Mouse (Mus musculus) embryonic facial prominence, embryonic 13.5 days (tissue): ENCODE results near the gene Pcp2. TPM values are rescaled to one million over a fixed set of nuclear protein-coding genes. Genes with fewer than 3 reads are reported as not detected.
A peak's percentile ranks its signal among the peaks of the same experiment; 100 is the strongest.

Source experiments
- ATAC-seq: fragments of 200-750 bp; cut with Nextera tagmentation; 2 replicates; pipeline ENCODE4 v1.8.0; 2017; ENCODE audit warnings: low read depth; ENCODE audit not compliant: insufficient number of reproducible peaks, insufficient read depth, low FRiP score, low TSS enrichment
- H3K27ac ChIP-seq: fragments of 300-500 bp; sonication (generic); 2 replicates; pipeline ENCODE4 v1.5.1; 2015; ENCODE audit warnings: moderate library complexity, mild to moderate bottlenecking, inconsistent platforms
- H3K27me3 ChIP-seq: fragments of 300-500 bp; sonication (generic); 2 replicates; pipeline ENCODE4 v1.6.1; 2015; ENCODE audit warnings: mild to moderate bottlenecking, inconsistent platforms
- H3K36me3 ChIP-seq: fragments of 300-500 bp; sonication (generic); 2 replicates; pipeline ENCODE4 v1.6.1; 2015; ENCODE audit warnings: mild to moderate bottlenecking, inconsistent platforms
- H3K4me1 ChIP-seq: fragments of 300-500 bp; sonication (generic); 2 replicates; pipeline ENCODE4 v1.6.1; 2015; ENCODE audit warnings: inconsistent platforms
- H3K4me2 ChIP-seq: fragments of 300-500 bp; sonication (generic); 2 replicates; pipeline ENCODE4 v1.6.1; 2015; ENCODE audit warnings: moderate library complexity, mild to moderate bottlenecking, inconsistent platforms
- H3K4me3 ChIP-seq: fragments of 300-500 bp; sonication (generic); 2 replicates; pipeline ENCODE4 v1.5.1; 2015; ENCODE audit warnings: mild to moderate bottlenecking, inconsistent platforms
- H3K9ac ChIP-seq: fragments of 300-500 bp; sonication (generic); 2 replicates; pipeline ENCODE4 v1.6.1; 2015; ENCODE audit warnings: mild to moderate bottlenecking, inconsistent platforms
- H3K9me3 ChIP-seq: fragments of 300-500 bp; sonication (generic); 2 replicates; pipeline ENCODE4 v1.6.1; 2016; ENCODE audit warnings: inconsistent platforms
- WGBS: fragments of 180-500 bp; shearing (Covaris S2); methylation state at CpG from one replicate; pipeline ENCODE4 v1.1.7; 2015; ENCODE audit warnings: mixed read lengths; 5-methylcytosine and 5-hydroxymethylcytosine counted together
- polyA plus RNA-seq: library from polyadenylated mRNA; unstranded; fragments of >200 nt; fragmentation: Nextera tagmentation; extraction: Ambion mirVana; gene quantifications from 2 replicates; pipeline ENCODE4 v1.2.1, GENCODE M21; 2015

The Pcp2 gene
- polyA plus RNA-seq, 1 experiment from 2014 or later = 0.72 TPM

DNA sequence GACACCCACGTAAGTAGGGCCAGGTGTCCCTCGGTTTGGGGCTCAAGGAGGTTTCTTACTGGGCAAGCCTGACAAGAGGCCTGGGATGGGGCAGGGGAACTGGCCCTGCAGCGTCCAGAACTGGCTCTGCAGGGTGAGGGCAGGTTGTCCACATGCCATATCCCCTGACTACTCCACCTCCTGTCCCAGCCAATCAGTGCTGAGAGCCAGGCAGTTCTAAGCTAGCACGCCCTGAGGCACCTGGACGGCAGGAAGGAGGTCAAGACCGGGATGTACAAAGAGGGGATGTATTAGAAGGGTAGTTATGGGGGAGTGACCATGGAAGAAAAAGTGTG, 15.6 kb downstream of the Pcp2 start:
- 58% methylated on average over 6 of the region's 6 CpGs for WGBS
- ATAC-seq = no peak
- Histone ChIP-seq H3K4me2 (no peak overlapping the region), H3K9ac (no peak overlapping the region), H3K4me1 (peaks cover 8% of the 10 kb centered on the region), H3K27ac (peak overlapping the region; percentile 45; the same call in 1 of the 2 replicates), H3K9me3 (no peaks in the 10 kb centered on the region), H3K27me3 (no peaks in the 10 kb centered on the region), H3K36me3 (peaks cover 86% of the 10 kb centered on the region), H3K4me3 (no peak overlapping the region)

- Histone ChIP-seq H3K4me3 (no peak overlapping the region), H3K9ac (no peak overlapping the region), H3K9me3 (no peaks in the 10 kb centered on the region), H3K4me2 (no peak overlapping the region), H3K27ac (peak overlapping the region; percentile 45; the same call in 1 of the 2 replicates), H3K27me3 (no peaks in the 10 kb centered on the region), H3K4me1 (peaks cover 8% of the 10 kb centered on the region), H3K36me3 (peaks cover 85% of the 10 kb centered on the region)
- WGBS = 70% methylated on average over 12 of the region's 12 CpGs
- ATAC-seq = no peak
These were observed 16.1 kb downstream of the Pcp2 start for GRCm38 (mm10) chr8:3609046-3609815.

GRCm38 (mm10) chr8:3607822-3608221, 17.5 kb downstream of the Pcp2 start:
- 88% methylated on average over 7 of the region's 7 CpGs for WGBS
- Histone ChIP-seq H3K9me3 (no peaks in the 10 kb centered on the region), H3K27me3 (no peaks in the 10 kb centered on the region), H3K4me1 (peaks cover 8% of the 10 kb centered on the region), H3K9ac (no peak overlapping the region), H3K36me3 (peaks cover 84% of the 10 kb centered on the region), H3K4me3 (no peak overlapping the region), H3K27ac (no peak overlapping the region), H3K4me2 (no peak overlapping the region)
- ATAC-seq = no peak

- Histone ChIP-seq H3K36me3 (peaks cover 79% of the 10 kb centered on the region), H3K27ac (no peak overlapping the region), H3K9ac (no peak overlapping the region), H3K4me3 (no peak overlapping the region), H3K4me2 (no peak overlapping the region), H3K27me3 (no peaks in the 10 kb centered on the region), H3K4me1 (peaks cover 8% of the 10 kb centered on the region), H3K9me3 (no peaks in the 10 kb centered on the region)
- ATAC-seq = no peak
- WGBS = 83% methylated on average over 16 of the region's 16 CpGs
These were observed 18.8 kb downstream of the Pcp2 start for GRCm38 (mm10) chr8:3606593-3606992.

GRCm38 (mm10) chr8:3603439-3603838, 21.9 kb downstream of the Pcp2 start:
- H3K9ac ChIP-seq = no peak overlapping the region
- peaks cover 60% of the 10 kb centered on the region for H3K36me3 ChIP-seq
- no peak for ATAC-seq
- no peaks in the 10 kb centered on the region for H3K4me1 ChIP-seq
- H3K27ac ChIP-seq = no peak overlapping the region
- WGBS = 77% methylated on average over 13 of the region's 13 CpGs
- no peak overlapping the region for H3K4me2 ChIP-seq
- H3K27me3 ChIP-seq = no peaks in the 10 kb centered on the region
- H3K4me3 ChIP-seq = no peak overlapping the region
- no peaks in the 10 kb centered on the region for H3K9me3 ChIP-seq

DNA sequence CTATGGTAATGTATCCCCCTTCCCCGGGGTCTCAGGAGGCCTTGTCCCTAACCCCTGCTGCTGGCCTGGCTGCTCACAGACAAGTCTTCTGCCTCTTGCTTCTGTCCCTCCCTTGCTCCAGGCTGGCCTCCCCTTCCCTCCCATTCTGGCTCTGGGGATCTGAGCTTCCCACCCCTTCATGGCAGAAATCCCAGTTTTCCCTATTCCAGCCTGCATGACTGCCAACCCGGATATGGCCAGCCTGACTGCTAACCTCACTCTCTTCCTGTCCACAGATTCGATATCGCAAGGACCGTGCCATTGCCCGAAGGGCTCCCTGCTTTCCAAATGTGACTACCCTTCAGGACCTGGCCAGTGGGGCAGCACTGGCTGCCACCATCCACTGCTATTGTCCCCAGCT, 24.9 kb downstream of the Pcp2 start:
- peaks cover 37% of the 10 kb centered on the region for H3K36me3 ChIP-seq

GRCm38 (mm10) chr8:3599219-3599618, 26.1 kb downstream of the Pcp2 start:
- H3K27me3 ChIP-seq = no peaks in the 10 kb centered on the region
- ATAC-seq = no peak
- no peak overlapping the region for H3K4me2 ChIP-seq
- peaks cover 33% of the 10 kb centered on the region for H3K36me3 ChIP-seq
- no peak overlapping the region for H3K27ac ChIP-seq
- no peaks in the 10 kb centered on the region for H3K9me3 ChIP-seq
- 57% methylated on average over 1 of the region's 1 CpGs for WGBS
- peaks cover 10% of the 10 kb centered on the region for H3K4me1 ChIP-seq
- no peak overlapping the region for H3K9ac ChIP-seq
- H3K4me3 ChIP-seq = no peak overlapping the region

More for the DNA sequence above, 24.9 kb downstream of the Pcp2 start:
- no peak overlapping the region for H3K27ac ChIP-seq
- H3K4me3 ChIP-seq = no peak overlapping the region
- H3K27me3 ChIP-seq = no peaks in the 10 kb centered on the region
- H3K9me3 ChIP-seq = no peaks in the 10 kb centered on the region
- WGBS = 88% methylated on average over 6 of the region's 6 CpGs
- no peaks in the 10 kb centered on the region for H3K4me1 ChIP-seq
- H3K4me2 ChIP-seq = no peak overlapping the region
- no peak overlapping the region for H3K9ac ChIP-seq
- no peak for ATAC-seq

GRCm38 (mm10) chr8:3598054-3598453, 27.3 kb downstream of the Pcp2 start:
- Histone ChIP-seq H3K9me3 (no peaks in the 10 kb centered on the region), H3K4me2 (no peak overlapping the region), H3K27ac (no peak overlapping the region), H3K4me1 (peaks cover 10% of the 10 kb centered on the region), H3K4me3 (no peak overlapping the region), H3K27me3 (no peaks in the 10 kb centered on the region), H3K9ac (no peak overlapping the region), H3K36me3 (peaks cover 22% of the 10 kb centered on the region)
- 69% methylated on average over 3 of the region's 3 CpGs for WGBS
- ATAC-seq = no peak

DNA sequence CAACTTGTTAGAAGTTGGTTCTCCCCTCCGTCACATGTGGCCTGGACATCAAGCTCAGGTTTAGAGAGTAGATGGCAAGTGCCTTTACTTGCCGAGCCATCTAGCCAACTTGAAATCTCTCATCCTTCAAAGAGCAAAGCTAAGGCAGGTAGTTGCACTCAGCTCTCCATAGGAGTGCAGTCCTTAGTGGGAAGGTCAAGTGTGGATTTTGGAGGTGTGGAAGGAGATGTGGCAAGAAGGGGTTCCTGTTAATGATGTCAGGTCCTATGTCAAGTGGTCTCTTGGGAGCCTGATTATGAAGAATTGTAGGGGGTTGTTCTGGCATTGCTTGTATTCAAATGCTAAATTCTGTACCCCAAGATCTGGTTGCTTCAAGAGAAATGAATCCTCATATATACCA, 30.9 kb downstream of the Pcp2 start:
- 79% methylated on average over 2 of the region's 2 CpGs for WGBS
- Histone ChIP-seq H3K9ac (no peak overlapping the region), H3K9me3 (no peaks in the 10 kb centered on the region), H3K27ac (no peak overlapping the region), H3K27me3 (no peaks in the 10 kb centered on the region), H3K4me1 (peaks cover 10% of the 10 kb centered on the region), H3K4me3 (no peak overlapping the region), H3K36me3 (peaks cover 10% of the 10 kb centered on the region; the same call in 1 of the 2 replicates), H3K4me2 (no peak overlapping the region)
- no peak for ATAC-seq

DNA sequence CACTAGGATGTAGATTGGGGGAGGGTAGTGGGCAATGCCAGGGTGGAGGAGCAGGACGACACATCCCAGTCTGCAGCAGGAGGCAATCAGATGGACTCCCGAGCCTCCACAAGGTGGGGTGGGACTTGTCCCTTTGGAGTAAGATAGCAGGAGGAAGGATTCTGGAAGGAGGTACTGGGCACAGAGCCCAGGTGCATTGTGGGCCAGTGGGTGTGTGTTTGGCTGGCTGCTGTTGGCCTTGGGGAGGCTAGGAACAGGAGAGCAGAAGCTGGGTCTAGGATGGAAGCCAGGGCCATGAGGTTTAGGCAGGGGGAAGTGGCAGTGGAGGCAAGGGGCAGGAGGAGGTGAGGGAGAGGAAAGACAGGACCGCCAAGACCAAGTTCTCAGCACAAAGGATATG, 31.9 kb downstream of the Pcp2 start:
- Histone ChIP-seq H3K4me2 (no peak overlapping the region), H3K4me3 (no peak overlapping the region), H3K4me1 (peaks cover 14% of the 10 kb centered on the region), H3K27me3 (no peaks in the 10 kb centered on the region), H3K9ac (no peak overlapping the region), H3K27ac (no peak overlapping the region), H3K36me3 (peaks cover under 1% of the 10 kb centered on the region; the same call in 1 of the 2 replicates), H3K9me3 (no peaks in the 10 kb centered on the region)
- WGBS = 79% methylated on average over 3 of the region's 3 CpGs
- no peak for ATAC-seq

DNA sequence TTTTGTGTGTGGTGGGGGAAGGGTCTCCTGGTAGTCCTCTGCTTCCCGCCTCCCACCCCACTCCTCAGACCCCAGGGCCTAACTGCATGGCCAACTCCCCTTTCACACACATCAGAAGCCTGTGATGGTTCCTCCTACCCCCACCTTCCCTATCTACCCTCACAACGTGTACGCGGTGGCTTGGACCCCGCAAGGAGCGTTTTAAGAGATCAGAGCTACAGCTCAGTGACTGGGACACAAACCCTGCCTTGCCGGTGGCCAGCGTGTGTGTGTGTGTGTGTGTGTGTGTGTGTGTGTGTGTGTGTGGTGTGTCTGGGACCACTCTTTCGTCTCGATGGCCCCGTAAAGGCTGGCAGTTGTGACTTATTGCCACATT, 37.1 kb downstream of the Pcp2 start:
- WGBS = 5% methylated on average over 11 of the region's 11 CpGs
- Histone ChIP-seq H3K9me3 (no peaks in the 10 kb centered on the region), H3K27ac (peak overlapping the region; percentile 57; the same call in 1 of the 2 replicates), H3K4me2 (peak overlapping the region; percentile 93), H3K27me3 (peaks cover 6% of the 10 kb centered on the region), H3K36me3 (no peaks in the 10 kb centered on the region), H3K4me3 (peak overlapping the region; percentile 74), H3K9ac (peak overlapping the region; percentile 78), H3K4me1 (peaks cover 9% of the 10 kb centered on the region)
- ATAC-seq = peak; percentile 44; the same call in 1 of the 2 replicates
